Mouse (Mus musculus) CH12.LX (cell line): Measurements from ENCODE around the gene Shank3.

Source experiments
- CTCF ChIP-seq, 2 experiments: IDR thresholded peaks in 1 of 2; conservative IDR thresholded peaks in 1 of 2; 2 replicates each; pipeline ENCODE4 v1.5.1; 2011 to 2012; ENCODE audit warnings: low read depth in 2 of 2, low read length in 2 of 2, improper control_type of control experiment in 1 of 2, inconsistent platforms in 1 of 2, mild to moderate bottlenecking in 1 of 2, moderate library complexity in 1 of 2
- ELF1 ChIP-seq: IDR thresholded peaks from 2 replicates; pipeline ENCODE4 v1.6.1; 2014; ENCODE audit warnings: low read depth, mild to moderate bottlenecking, inconsistent platforms, low read length, improper control_type of control experiment
- EP300 ChIP-seq: IDR thresholded peaks from 2 replicates; pipeline ENCODE4 v1.6.1; 2011; ENCODE audit warnings: low read length, improper control_type of control experiment
- ETS1 ChIP-seq: conservative IDR thresholded peaks from 2 replicates; pipeline ENCODE4 v1.6.1; 2012; ENCODE audit warnings: low read depth, mild to moderate bottlenecking, inconsistent platforms, low read length, improper control_type of control experiment, moderate library complexity
- GABPA ChIP-seq: IDR thresholded peaks from 2 replicates; pipeline ENCODE4 v1.6.1; 2012; ENCODE audit warnings: low read depth, low read length, improper control_type of control experiment, inconsistent platforms; ENCODE audit not compliant: insufficient replicate concordance
- JUND ChIP-seq: conservative IDR thresholded peaks from 2 replicates; pipeline ENCODE4 v1.6.1; 2011; ENCODE audit warnings: low read depth, low read length, improper control_type of control experiment
- KAT2A ChIP-seq: IDR thresholded peaks from 2 replicates; pipeline ENCODE4 v1.6.1; 2012; ENCODE audit warnings: low read length, improper control_type of control experiment, inconsistent platforms; ENCODE audit not compliant: insufficient replicate concordance
- MAFK ChIP-seq: IDR thresholded peaks from 2 replicates; pipeline ENCODE4 v1.6.1; 2011; ENCODE audit warnings: low read length, improper control_type of control experiment; ENCODE audit not compliant: insufficient replicate concordance
- MAX ChIP-seq: IDR thresholded peaks from 2 replicates; pipeline ENCODE4 v1.6.1; 2011; ENCODE audit warnings: low read length, improper control_type of control experiment
- MAZ ChIP-seq: IDR thresholded peaks from 2 replicates; pipeline ENCODE4 v1.6.1; 2012; ENCODE audit warnings: low read depth, mild to moderate bottlenecking, inconsistent platforms, low read length, improper control_type of control experiment, moderate library complexity
- RCOR1 ChIP-seq: conservative IDR thresholded peaks from 2 replicates; pipeline ENCODE4 v1.6.1; 2012; ENCODE audit warnings: low read depth, mild to moderate bottlenecking, inconsistent platforms, low read length, improper control_type of control experiment
- SMC3 ChIP-seq: IDR thresholded peaks from 2 replicates; pipeline ENCODE4 v1.6.1; 2011; ENCODE audit warnings: low read depth, low read length, improper control_type of control experiment

DNA sequence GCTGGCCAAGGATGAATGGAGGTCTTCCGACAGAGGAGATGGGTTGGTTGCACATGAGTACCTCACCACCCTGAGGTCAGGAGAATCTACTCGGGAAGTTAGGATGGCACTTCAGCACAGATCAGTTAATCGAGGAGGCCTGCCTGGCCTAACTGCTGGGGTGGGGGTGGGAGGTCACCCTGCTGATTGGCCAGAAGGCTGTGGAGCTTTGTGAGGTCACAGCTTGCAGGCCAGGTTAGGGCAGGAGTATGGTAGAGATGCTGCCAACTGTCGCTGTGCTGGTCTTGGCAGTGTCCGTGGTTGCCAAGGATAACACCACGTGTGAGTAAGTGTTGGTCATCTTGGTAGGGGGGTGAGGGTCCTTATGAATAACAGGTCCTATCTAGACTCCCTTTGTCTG, 68.7 kb downstream of the Shank3 start, which contains the start of gene Acr:
- TF ChIP-seq CTCF (conservative IDR thresholded peaks at IDR 0.05 in 1 of 2, IDR thresholded peaks at IDR 0.05 in 1 of 2; ENCODE audit: low read depth in 2 of 2, low read length in 2 of 2) (no peak), RCOR1 (no peak), GABPA (no peak), SMC3 (no peak), EP300 (no peak), ELF1 (no peak), KAT2A (no peak), MAZ (no peak), MAX (no peak), JUND (no peak), MAFK (no peak), ETS1 (no peak)
